Comparison of ENCODE assay signal across 25 mouse cellular contexts in genomic region chr4:104450645-104451044, GRCm38 (mm10).
DNase-seq lines count a peak whose midpoint lies in the region; ATAC-seq and TF ChIP-seq lines count a peak whose summit lies in the region.
"Had no signal": no experiment of that assay in that cellular context is flagged by ENCODE, and none has a peak within 500 bp of the region (broad histone marks: within the 10 kb centered on the region; RNA-seq: fewer than 3 reads in every experiment).

No protein-coding gene starts in this region.

- no peaks in the 10 kb centered on the region for H3K9me3 ChIP-seq in forebrain, embryonic 12.5 days
- H3K9me3 ChIP-seq in forebrain, embryonic 11.5 days (ENCODE audit: control insufficient read depth, low read length) = no peaks in the 10 kb centered on the region
- H3K9me3 ChIP-seq: embryonic facial prominence, embryonic 13.5 days; liver, embryonic 12.5 days; neural tube, embryonic 15.5 days had no signal

- no peak overlapping the region for H3K9ac ChIP-seq in forebrain, embryonic 12.5 days
- H3K9ac ChIP-seq in forebrain, embryonic 11.5 days (ENCODE audit: low read length) = no peak overlapping the region
- H3K9ac ChIP-seq: embryonic facial prominence, embryonic 13.5 days; hindbrain, embryonic 14.5 days; liver, embryonic 12.5 days; liver, postnatal 0 days; neural tube, embryonic 15.5 days had no signal

- H3K27me3 ChIP-seq in cerebellum, adult 2 months (ENCODE audit: control insufficient read depth, insufficient read depth, low read length) = no peaks in the 10 kb centered on the region
- no peaks in the 10 kb centered on the region for H3K27me3 ChIP-seq in forebrain, embryonic 12.5 days
- no peaks in the 10 kb centered on the region for H3K27me3 ChIP-seq in forebrain, embryonic 11.5 days (ENCODE audit: control insufficient read depth, insufficient read depth, low read length)
- H3K27me3 ChIP-seq: embryonic facial prominence, embryonic 13.5 days; liver, embryonic 12.5 days; neural tube, embryonic 15.5 days had no signal

- intact Hi-C loops in heart, postnatal 14 days (cut with DNase I) = no loop called here

- H3K27ac ChIP-seq in cerebellum, adult 2 months (ENCODE audit: insufficient read depth, low read length) = peak overlapping the region; percentile 69
- H3K27ac ChIP-seq in forebrain, embryonic 12.5 days = no peak overlapping the region
- H3K27ac ChIP-seq in forebrain, embryonic 11.5 days (ENCODE audit: low read depth, low read length) = no peak overlapping the region
- H3K27ac ChIP-seq in layer of hippocampus, adult 2 months = peak overlapping the region; percentile 78
- H3K27ac ChIP-seq: embryonic facial prominence, embryonic 13.5 days; hindbrain, embryonic 14.5 days; liver, embryonic 12.5 days; neural tube, embryonic 15.5 days had no signal

- no peak for TF ChIP-seq POLR2A in cerebellum, adult 2 months (IDR thresholded peaks at IDR 0.05; ENCODE audit: borderline replicate concordance, insufficient read depth, low read length)
- no peak for TF ChIP-seq POLR2A in brain, embryonic 14.5 days (IDR thresholded peaks at IDR 0.05; ENCODE audit: borderline replicate concordance, extremely low read depth, insufficient read depth, insufficient read length, poor library complexity, severe bottlenecking)

- no peak for TF ChIP-seq CTCF in cerebellum, adult 2 months (IDR thresholded peaks at IDR 0.05; ENCODE audit: borderline replicate concordance, insufficient read depth, low read depth, low read length)
- TF ChIP-seq CTCF in layer of hippocampus, adult 2 months (conservative IDR thresholded peaks at IDR 0.05) = no peak
- no peak for TF ChIP-seq CTCF in brain, embryonic 14.5 days (IDR thresholded peaks at IDR 0.05; ENCODE audit: borderline replicate concordance, extremely low read depth, insufficient read depth, insufficient read length)

- no peak overlapping the region for H3K4me3 ChIP-seq in cerebellum, adult 2 months (replicated peaks; ENCODE audit: insufficient read depth, low read depth, low read length)
- H3K4me3 ChIP-seq in forebrain, embryonic 12.5 days (replicated peaks) = no peak overlapping the region
- no peak overlapping the region for H3K4me3 ChIP-seq in forebrain, embryonic 11.5 days (ENCODE audit: low read depth, low read length)
- H3K4me3 ChIP-seq in layer of hippocampus, adult 2 months = no peak overlapping the region
- H3K4me3 ChIP-seq: embryonic facial prominence, embryonic 13.5 days; erythroblast, embryonic 14.5 days; liver, embryonic 12.5 days; neural tube, embryonic 15.5 days had no signal

- whole genome bisulfite sequencing in cerebellum, adult 2 months = 36% methylated on average over 9 of the region's 9 CpGs
- 70% methylated on average over 9 of the region's 9 CpGs for WGBS in forebrain, embryonic 12.5 days
- 80% methylated on average over 9 of the region's 9 CpGs for WGBS in forebrain, embryonic 11.5 days

- 0 out of 2 replicates have a peak, but pooled peaks have one; percentile 36 for ATAC-seq in forebrain, embryonic 12.5 days (ENCODE audit: low FRiP score)
- no peak for ATAC-seq in forebrain, embryonic 11.5 days (replicated peaks; ENCODE audit: low FRiP score)
- ATAC-seq: inflammation-experienced regulatory T-cells, adult 6 months; liver, embryonic 12.5 days; liver, postnatal 0 days had no signal

- no peak overlapping the region for H3K4me2 ChIP-seq in forebrain, embryonic 12.5 days
- H3K4me2 ChIP-seq in forebrain, embryonic 11.5 days (ENCODE audit: low read depth, low read length, severe bottlenecking) = no peak overlapping the region
- H3K4me2 ChIP-seq: embryonic facial prominence, embryonic 13.5 days; hindbrain, embryonic 14.5 days; liver, embryonic 12.5 days; midbrain, embryonic 11.5 days; neural tube, embryonic 15.5 days had no signal

- peak in 1 of 2 experiments; percentile 60 for DNase-seq in cerebellum, adult 2 months
- DNase-seq in cerebellum, postnatal 36 days = no peak
- no peak for DNase-seq in forebrain, embryonic 11.5 days (ENCODE audit: low spot score)
- peak in 1 of 2 experiments; percentile 34 for DNase-seq in layer of hippocampus, adult 2 months (ENCODE audit: low spot score in 2 of 2)
- DNase-seq in layer of hippocampus, postnatal 36 days = no peak
- peak; percentile 57 for DNase-seq in brain, embryonic 14.5 days (ENCODE audit: low read depth)
- DNase-seq in heart, postnatal 14 days = no peak
- DNase-seq: adrenal gland, adult 8-10 months; gastrocnemius, postnatal 14 days; kidney, adult 11 months; kidney, postnatal 14 days; left cerebral cortex, postnatal 4 days; liver, postnatal 0 days; lung, postnatal 36 days; retina, postnatal 1 day; right cerebral cortex, postnatal 14 days had no signal

- H3K4me1 ChIP-seq in cerebellum, adult 2 months (ENCODE audit: control insufficient read depth, insufficient read depth, low read length) = peaks cover 62% of the 10 kb centered on the region
- H3K4me1 ChIP-seq in forebrain, embryonic 12.5 days = peaks cover 9% of the 10 kb centered on the region; the same call in 1 of the 2 replicates
- H3K4me1 ChIP-seq in forebrain, embryonic 11.5 days (replicated peaks; ENCODE audit: control insufficient read depth, insufficient read depth, low read length) = no peaks in the 10 kb centered on the region
- H3K4me1 ChIP-seq: embryonic facial prominence, embryonic 13.5 days; liver, embryonic 12.5 days had no signal

- no peaks in the 10 kb centered on the region for H3K36me3 ChIP-seq in forebrain, embryonic 12.5 days (replicated peaks)
- H3K36me3 ChIP-seq in forebrain, embryonic 11.5 days (ENCODE audit: control insufficient read depth, insufficient read depth, low read length) = no peaks in the 10 kb centered on the region
- H3K36me3 ChIP-seq: embryonic facial prominence, embryonic 13.5 days; G1E; liver, embryonic 12.5 days; neural tube, embryonic 15.5 days had no signal

Comparison
In these comparisons a context has a peak if more than half of its experiments do, and no peak if none do; other contexts are left out.
1. H3K27ac ChIP-seq: peak in cerebellum, adult 2 months (single experiment) and layer of hippocampus, adult 2 months (single experiment); none in forebrain, embryonic 12.5 days (single experiment) and forebrain, embryonic 11.5 days (single experiment).